Mouse (Mus musculus): ENCODE measurements around the gene Slc38a8. TPM values are rescaled to one million over a fixed set of nuclear protein-coding genes. Genes with fewer than 3 reads are reported as not detected.

The Slc38a8 gene
- total and polyA plus RNA-seq, 2 experiments from 2014 or later, result 0.12 to 0.16 TPM

GRCm38 (mm10) chr8:119461356-119461755 is 40.1 kb downstream of the Slc38a8 start:
- H3K27me3 ChIP-seq (ENCODE audit: insufficient read depth, low read length), result no peaks in the 10 kb centered on the region
- H3K4me2 ChIP-seq (ENCODE audit: low read depth, low read length, poor library complexity, severe bottlenecking), result no peak overlapping the region
- ATAC-seq (ENCODE audit: low FRiP score), result no peak
- H3K9me3 ChIP-seq (ENCODE audit: low read length), result no peaks in the 10 kb centered on the region
- WGBS, result 59% methylated on average over 9 of the region's 9 CpGs
- peaks cover 13% of the 10 kb centered on the region; the same call in 1 of the 2 replicates for H3K4me1 ChIP-seq (ENCODE audit: insufficient read depth, low read length)
- no peak for TF ChIP-seq CTCF (IDR thresholded peaks at IDR 0.05)
- no peak overlapping the region for H3K27ac ChIP-seq (ENCODE audit: low read depth, low read length)
- H3K36me3 ChIP-seq (ENCODE audit: insufficient read depth, low read length), result no peaks in the 10 kb centered on the region
- peak; percentile 65 for DNase-seq (ENCODE audit: low spot score)
- H3K9ac ChIP-seq (replicated peaks; ENCODE audit: low read length, poor library complexity, severe bottlenecking), result no peak overlapping the region
- H3K4me3 ChIP-seq (ENCODE audit: low read depth, low read length), result no peak overlapping the region

GRCm38 (mm10) chr8:119459724-119460123 is 41.8 kb downstream of the Slc38a8 start:
- ATAC-seq (ENCODE audit: low FRiP score) (no peak), DNase-seq (ENCODE audit: low spot score) (peak; percentile 75)
- H3K27ac ChIP-seq (ENCODE audit: low read depth, low read length), result no peak overlapping the region
- no peaks in the 10 kb centered on the region for H3K9me3 ChIP-seq (ENCODE audit: low read length)
- 19% methylated on average over 16 of the region's 16 CpGs for WGBS
- H3K9ac ChIP-seq (replicated peaks; ENCODE audit: low read length, poor library complexity, severe bottlenecking), result no peak overlapping the region
- H3K27me3 ChIP-seq (ENCODE audit: insufficient read depth, low read length), result no peaks in the 10 kb centered on the region
- no peak overlapping the region for H3K4me3 ChIP-seq (ENCODE audit: low read depth, low read length)
- no peaks in the 10 kb centered on the region for H3K36me3 ChIP-seq (ENCODE audit: insufficient read depth, low read length)
- no peak for TF ChIP-seq CTCF (IDR thresholded peaks at IDR 0.05)
- no peak overlapping the region for H3K4me2 ChIP-seq (ENCODE audit: low read depth, low read length, poor library complexity, severe bottlenecking)
- H3K4me1 ChIP-seq (ENCODE audit: insufficient read depth, low read length), result no peaks in the 10 kb centered on the region

- no peak overlapping the region for H3K27ac ChIP-seq (ENCODE audit: low read depth, low read length)
- ATAC-seq (ENCODE audit: low FRiP score), result no peak
- 85% methylated on average over 5 of the region's 5 CpGs for WGBS
- no peak overlapping the region for H3K4me2 ChIP-seq (ENCODE audit: low read depth, low read length, poor library complexity, severe bottlenecking)
- no peaks in the 10 kb centered on the region for H3K27me3 ChIP-seq (ENCODE audit: insufficient read depth, low read length)
- H3K4me1 ChIP-seq (ENCODE audit: insufficient read depth, low read length), result no peaks in the 10 kb centered on the region
- no peak for DNase-seq (ENCODE audit: low spot score)
- H3K9me3 ChIP-seq (ENCODE audit: low read length), result no peaks in the 10 kb centered on the region
- H3K9ac ChIP-seq (replicated peaks; ENCODE audit: low read length, poor library complexity, severe bottlenecking), result no peak overlapping the region
- no peak overlapping the region for H3K4me3 ChIP-seq (ENCODE audit: low read depth, low read length)
- TF ChIP-seq CTCF (IDR thresholded peaks at IDR 0.05), result no peak
- H3K36me3 ChIP-seq (ENCODE audit: insufficient read depth, low read length), result no peaks in the 10 kb centered on the region
Measured at GRCm38 (mm10) chr8:119456045-119456444, 45.5 kb downstream of the Slc38a8 start.

GRCm38 (mm10) chr8:119452919-119453318 is 48.6 kb downstream of the Slc38a8 start:
- Histone ChIP-seq H3K9me3 (ENCODE audit: low read length) (no peaks in the 10 kb centered on the region), H3K4me1 (ENCODE audit: insufficient read depth, low read length) (no peaks in the 10 kb centered on the region; the same call in none of the 2 replicates), H3K4me3 (ENCODE audit: low read depth, low read length) (no peak overlapping the region), H3K27ac (ENCODE audit: low read depth, low read length) (no peak overlapping the region), H3K4me2 (ENCODE audit: low read depth, low read length, poor library complexity, severe bottlenecking) (no peak overlapping the region), H3K9ac (replicated peaks; ENCODE audit: low read length, poor library complexity, severe bottlenecking) (no peak overlapping the region), H3K36me3 (ENCODE audit: insufficient read depth, low read length) (no peaks in the 10 kb centered on the region), H3K27me3 (ENCODE audit: insufficient read depth, low read length) (no peaks in the 10 kb centered on the region)
- DNase-seq (ENCODE audit: low spot score), result no peak
- 90% methylated on average over 5 of the region's 5 CpGs for WGBS
- no peak for ATAC-seq (ENCODE audit: low FRiP score)
- TF ChIP-seq CTCF (IDR thresholded peaks at IDR 0.05), result no peak

GRCm38 (mm10) chr8:119451131-119451530 is 50.4 kb downstream of the Slc38a8 start:
- 86% methylated on average over 4 of the region's 4 CpGs for WGBS
- no peak for TF ChIP-seq CTCF (IDR thresholded peaks at IDR 0.05)
- Histone ChIP-seq H3K4me3 (ENCODE audit: low read depth, low read length) (no peak overlapping the region), H3K27ac (ENCODE audit: low read depth, low read length) (no peak overlapping the region), H3K36me3 (ENCODE audit: insufficient read depth, low read length) (no peaks in the 10 kb centered on the region), H3K9ac (replicated peaks; ENCODE audit: low read length, poor library complexity, severe bottlenecking) (no peak overlapping the region), H3K4me1 (ENCODE audit: insufficient read depth, low read length) (no peaks in the 10 kb centered on the region; the same call in none of the 2 replicates), H3K27me3 (ENCODE audit: insufficient read depth, low read length) (no peaks in the 10 kb centered on the region), H3K4me2 (ENCODE audit: low read depth, low read length, poor library complexity, severe bottlenecking) (no peak overlapping the region), H3K9me3 (ENCODE audit: low read length) (no peaks in the 10 kb centered on the region)
- ATAC-seq (ENCODE audit: low FRiP score) (no peak), DNase-seq (ENCODE audit: low spot score) (no peak)

GRCm38 (mm10) chr8:119449627-119450026 is 51.9 kb downstream of the Slc38a8 start:
- ATAC-seq (ENCODE audit: low FRiP score) (no peak), DNase-seq (ENCODE audit: low spot score) (no peak)
- Histone ChIP-seq H3K4me2 (ENCODE audit: low read depth, low read length, poor library complexity, severe bottlenecking) (no peak overlapping the region), H3K4me1 (ENCODE audit: insufficient read depth, low read length) (no peaks in the 10 kb centered on the region; the same call in none of the 2 replicates), H3K9ac (replicated peaks; ENCODE audit: low read length, poor library complexity, severe bottlenecking) (0 out of 2 replicates have a peak overlapping the region, but pooled peaks have one; percentile 5), H3K36me3 (ENCODE audit: insufficient read depth, low read length) (no peaks in the 10 kb centered on the region), H3K27ac (ENCODE audit: low read depth, low read length) (no peak overlapping the region), H3K9me3 (ENCODE audit: low read length) (no peaks in the 10 kb centered on the region), H3K4me3 (ENCODE audit: low read depth, low read length) (no peak overlapping the region), H3K27me3 (ENCODE audit: insufficient read depth, low read length) (no peaks in the 10 kb centered on the region; the same call in 1 of the 2 replicates)
- WGBS, result 82% methylated on average over 12 of the region's 12 CpGs
- no peak for TF ChIP-seq CTCF (IDR thresholded peaks at IDR 0.05)
